In the genomic region with DNA sequence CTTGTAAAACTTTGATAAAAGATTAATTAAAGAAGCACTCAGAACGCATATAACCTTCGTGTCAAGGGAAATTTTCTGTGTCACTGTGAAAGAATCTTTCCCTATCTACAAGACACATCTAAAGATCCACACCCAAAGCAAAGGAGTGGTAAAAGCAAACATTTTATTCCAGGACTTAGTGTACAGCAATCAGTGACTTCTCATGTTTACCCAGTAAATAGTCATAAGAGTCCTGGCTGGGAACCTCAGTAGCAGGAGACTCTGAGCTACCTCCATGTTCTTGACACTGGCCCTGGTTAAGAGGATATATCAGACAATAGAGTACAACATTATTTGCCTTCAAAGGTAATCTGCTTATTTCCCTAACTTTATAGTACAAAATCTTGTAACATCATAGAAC, we compare ENCODE assay signal across 13 mouse cellular contexts.
"Had no signal": no experiment of that assay in that cellular context is flagged by ENCODE, and none has a peak within 500 bp of the region (broad histone marks: within the 10 kb centered on the region; RNA-seq: fewer than 3 reads in every experiment).

No protein-coding gene starts in this region.

- H3K4me3 ChIP-seq: kidney, embryonic 15.5 days; left cerebral cortex, adult 2 months; limb, embryonic 15.5 days; lung, embryonic 15.5 days; midbrain, embryonic 15.5 days; neural tube, embryonic 12.5 days had no signal

- H3K4me2 ChIP-seq: kidney, embryonic 15.5 days; limb, embryonic 15.5 days; lung, embryonic 15.5 days; midbrain, embryonic 11.5 days; midbrain, embryonic 15.5 days; neural tube, embryonic 12.5 days had no signal

- H3K27ac ChIP-seq: kidney, embryonic 15.5 days; left cerebral cortex, adult 2 months; limb, embryonic 15.5 days; lung, embryonic 15.5 days; midbrain, embryonic 15.5 days; neural tube, embryonic 12.5 days had no signal

- H3K36me3 ChIP-seq: kidney, embryonic 15.5 days; limb, embryonic 15.5 days; lung, embryonic 15.5 days; midbrain, embryonic 15.5 days; neural tube, embryonic 12.5 days had no signal

- H3K9ac ChIP-seq: kidney, embryonic 15.5 days; limb, embryonic 15.5 days; lung, embryonic 15.5 days; midbrain, embryonic 15.5 days; neural tube, embryonic 12.5 days had no signal

- ATAC-seq: hindbrain, embryonic 16.5 days; inflammation-experienced regulatory T-cells, adult 6 months; midbrain, embryonic 15.5 days had no signal

- H3K27me3 ChIP-seq: kidney, embryonic 15.5 days; limb, embryonic 15.5 days; lung, embryonic 15.5 days; midbrain, embryonic 15.5 days; neural tube, embryonic 12.5 days had no signal

- H3K9me3 ChIP-seq: kidney, embryonic 15.5 days; limb, embryonic 15.5 days; lung, embryonic 15.5 days; midbrain, embryonic 15.5 days; neural tube, embryonic 12.5 days had no signal

- DNase-seq: kidney, adult 2 months; kidney, postnatal 14 days; lung, postnatal 4 days; thymus, postnatal 4 days had no signal

- H3K4me1 ChIP-seq: limb, embryonic 15.5 days had no signal
